Mouse (Mus musculus) kidney, adult 2 months (tissue): Measurements from ENCODE around the gene Gm20532.

Source experiments
- CTCF ChIP-seq: fragments of 200-500 bp; conservative IDR thresholded peaks from 2 replicates; pipeline ENCODE4 v1.5.1; 2011; ENCODE audit warnings: low read depth, mild to moderate bottlenecking, control low read depth, low read length, moderate library complexity, mixed read lengths; ENCODE audit not compliant: insufficient read depth, insufficient read length
- POLR2A ChIP-seq: fragments of 200-500 bp; IDR thresholded peaks from one replicate; pipeline ENCODE4 v1.6.1; 2011; ENCODE audit warnings: low read depth, low read length, control low read depth

DNA sequence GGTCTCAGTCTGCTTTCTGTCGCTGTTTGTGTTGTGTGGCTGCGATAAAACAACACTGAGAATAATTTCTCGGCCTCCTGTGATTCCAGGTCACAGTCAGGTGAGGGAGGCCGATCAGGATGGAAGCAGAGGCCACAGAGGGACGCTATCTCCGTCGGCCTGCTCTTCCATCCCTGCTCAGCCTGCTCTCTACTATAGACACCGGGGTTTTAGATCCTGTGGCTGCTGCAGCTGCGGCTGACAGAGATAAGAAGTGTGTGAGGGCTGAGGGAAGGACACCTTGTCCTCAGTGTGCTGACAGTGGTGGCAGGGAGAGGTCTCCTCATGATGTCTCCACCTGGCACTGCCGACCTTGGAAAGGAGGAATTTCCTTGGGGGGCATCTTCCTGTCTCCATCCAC lies 76.7 kb downstream of the Gm20532 start:
- TF ChIP-seq CTCF (no peak), POLR2A (no peak)
